Mouse (Mus musculus) limb, embryonic 14.5 days (tissue): ENCODE data around the gene Slco3a1. TPM values are rescaled to one million over a fixed set of nuclear protein-coding genes. Genes with fewer than 3 reads are reported as not detected.

ENCODE experiments used
- ATAC-seq: fragments of 200-750 bp; cut with Nextera tagmentation; 2 replicates; pipeline ENCODE4 v1.8.0; 2017; ENCODE audit warnings: low read depth, moderate number of reproducible peaks, moderate TSS enrichment; ENCODE audit not compliant: low FRiP score
- DNase-seq: peaks from one replicate; pipeline ENCODE4 v3.0.0-alpha.2; 2015; ENCODE audit warnings: low spot score
- H3K27ac ChIP-seq: fragments of 300-500 bp; sonication (generic); replicated peaks from 2 replicates; pipeline ENCODE4 v1.5.1; 2014; ENCODE audit warnings: low read depth, mild to moderate bottlenecking, low read length, moderate library complexity, mixed read lengths
- H3K27me3 ChIP-seq: fragments of 300-500 bp; sonication (generic); 2 replicates; pipeline ENCODE4 v1.6.1; 2014; ENCODE audit warnings: low read length, mixed read lengths; ENCODE audit not compliant: control insufficient read depth, insufficient read depth
- H3K36me3 ChIP-seq: fragments of 300-500 bp; sonication (generic); 2 replicates; pipeline ENCODE4 v1.6.1; 2014; ENCODE audit warnings: mild to moderate bottlenecking, low read length, moderate library complexity, mixed read lengths; ENCODE audit not compliant: control insufficient read depth, insufficient read depth
- H3K4me1 ChIP-seq: fragments of 300-500 bp; sonication (generic); 2 replicates; pipeline ENCODE4 v1.6.1; 2014; ENCODE audit warnings: antibody characterized with exemption, low read length, mixed read lengths; ENCODE audit not compliant: control insufficient read depth, insufficient read depth
- H3K4me2 ChIP-seq: fragments of 300-500 bp; sonication (generic); replicated peaks from 2 replicates; pipeline ENCODE4 v1.6.1; 2014; ENCODE audit warnings: low read depth, mild to moderate bottlenecking, low read length, moderate library complexity; ENCODE audit not compliant: severe bottlenecking
- H3K4me3 ChIP-seq: fragments of 300-500 bp; sonication (generic); replicated peaks from 2 replicates; pipeline ENCODE4 v1.5.1; 2014; ENCODE audit warnings: low read length
- H3K9ac ChIP-seq: fragments of 300-500 bp; sonication (generic); 2 replicates; pipeline ENCODE4 v1.6.1; 2014; ENCODE audit warnings: mild to moderate bottlenecking, low read depth, low read length, moderate library complexity; ENCODE audit not compliant: severe bottlenecking
- H3K9me3 ChIP-seq: fragments of 300-500 bp; sonication (generic); 2 replicates; pipeline ENCODE4 v1.6.1; 2016; ENCODE audit warnings: low read length; ENCODE audit not compliant: control insufficient read depth
- POLR2A ChIP-seq: fragments of 200-500 bp; IDR thresholded peaks from 2 replicates; pipeline ENCODE4 v1.8.0; 2012; ENCODE audit warnings: inconsistent platforms, mild to moderate bottlenecking, moderate library complexity, borderline replicate concordance; ENCODE audit not compliant: insufficient read depth, insufficient read length; ENCODE audit errors: extremely low read depth
- WGBS: fragments of 180-500 bp; shearing (Covaris S2); extraction: QIAGEN DNeasy Blood & Tissue Kit; methylation state at CpG from one replicate; pipeline ENCODE4 v1.1.7; 2014; 5-methylcytosine and 5-hydroxymethylcytosine counted together
- polyA plus RNA-seq, 2 experiments: library from polyadenylated mRNA; depleted of rRNA in 1 of 2; stranded (reverse) in 1 of 2; unstranded in 1 of 2; fragments of >200 nt; fragmentation: Nextera tagmentation in 1 of 2; extraction: Ambion mirVana in 1 of 2; gene quantifications; 2 replicates each; pipeline versions ENCODE4 v1.2.1 to v1.2.3; 2012 to 2014

The Slco3a1 gene
- polyA plus RNA-seq, 2 experiments = 11.8 to 12.2 TPM

- no peaks in the 10 kb centered on the region for H3K36me3 ChIP-seq
- WGBS = 51% methylated on average over 3 of the region's 3 CpGs
- no peak overlapping the region for H3K27ac ChIP-seq
- no peak overlapping the region for H3K4me2 ChIP-seq
- H3K9ac ChIP-seq = no peak overlapping the region
- peaks cover 11% of the 10 kb centered on the region for H3K4me1 ChIP-seq
- DNase-seq (no peak), ATAC-seq (no peak)
- H3K4me3 ChIP-seq = no peak overlapping the region
- no peak for TF ChIP-seq POLR2A
- H3K27me3 ChIP-seq = no peaks in the 10 kb centered on the region
- no peaks in the 10 kb centered on the region for H3K9me3 ChIP-seq
These were observed 66.9 kb downstream of the Slco3a1 start for GRCm38 (mm10) chr7:74487727-74488126.

DNA sequence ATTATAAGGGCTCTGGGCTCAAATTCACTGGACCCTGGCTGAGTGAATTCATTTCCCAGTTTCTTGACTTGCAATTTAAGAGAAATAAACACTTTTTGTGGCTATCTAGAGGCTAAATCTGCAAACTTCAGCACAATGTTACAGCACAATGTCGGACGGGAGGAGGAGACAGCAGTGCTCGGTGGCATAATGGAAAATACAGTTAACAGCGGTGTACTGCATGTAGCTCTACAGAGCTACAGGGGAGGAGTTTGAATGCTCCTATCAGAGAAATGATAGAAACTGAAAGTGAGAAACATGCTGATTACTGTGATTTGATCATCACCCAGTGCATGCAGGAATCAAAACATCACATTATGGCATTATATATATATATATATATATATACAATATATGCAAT lies 68.5 kb downstream of the Slco3a1 start:
- no peak for TF ChIP-seq POLR2A
- no peak for DNase-seq
- Histone ChIP-seq H3K27ac (no peak overlapping the region), H3K9ac (no peak overlapping the region), H3K4me1 (peaks cover 16% of the 10 kb centered on the region), H3K4me2 (no peak overlapping the region), H3K4me3 (no peak overlapping the region), H3K27me3 (no peaks in the 10 kb centered on the region), H3K36me3 (no peaks in the 10 kb centered on the region), H3K9me3 (no peaks in the 10 kb centered on the region)
- ATAC-seq = no peak
- WGBS = 81% methylated on average over 4 of the region's 4 CpGs

DNA sequence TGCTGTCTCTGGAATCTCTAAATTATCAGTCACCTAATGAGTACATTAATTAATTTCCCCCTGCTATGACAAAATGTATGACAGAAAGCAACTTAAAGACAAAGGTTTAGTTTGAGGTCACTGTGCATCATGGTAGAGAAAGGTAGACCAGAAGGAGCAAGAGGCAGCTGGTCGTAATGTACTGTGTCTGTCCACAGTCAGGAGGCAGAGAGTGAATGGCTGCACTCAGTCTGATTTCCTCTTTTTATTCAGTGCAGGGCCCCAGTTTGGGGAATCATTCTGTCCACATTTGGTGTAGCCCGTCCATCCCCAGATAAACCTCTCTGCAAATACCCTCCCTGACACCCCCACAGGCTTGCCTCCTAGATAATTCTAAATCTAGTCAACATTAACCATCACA lies 68.9 kb downstream of the Slco3a1 start:
- no peak for TF ChIP-seq POLR2A
- no peak overlapping the region for H3K9ac ChIP-seq
- DNase-seq (no peak), ATAC-seq (no peak)
- H3K27me3 ChIP-seq = no peaks in the 10 kb centered on the region
- H3K4me2 ChIP-seq = no peak overlapping the region
- H3K9me3 ChIP-seq = no peaks in the 10 kb centered on the region
- peaks cover 20% of the 10 kb centered on the region for H3K4me1 ChIP-seq
- H3K36me3 ChIP-seq = no peaks in the 10 kb centered on the region
- H3K4me3 ChIP-seq = no peak overlapping the region
- 79% methylated on average over 2 of the region's 2 CpGs for WGBS
- H3K27ac ChIP-seq = no peak overlapping the region

- no peaks in the 10 kb centered on the region for H3K36me3 ChIP-seq
- no peak for ATAC-seq
- DNase-seq = no peak
- no peak overlapping the region for H3K9ac ChIP-seq
- no peak overlapping the region for H3K4me3 ChIP-seq
- no peaks in the 10 kb centered on the region for H3K9me3 ChIP-seq
- H3K4me2 ChIP-seq = no peak overlapping the region
- peaks cover 22% of the 10 kb centered on the region for H3K4me1 ChIP-seq
- no peak for TF ChIP-seq POLR2A
- WGBS = 93% methylated on average over 2 of the region's 2 CpGs
- H3K27me3 ChIP-seq = no peaks in the 10 kb centered on the region
- H3K27ac ChIP-seq = no peak overlapping the region
These were observed 70.6 kb downstream of the Slco3a1 start for GRCm38 (mm10) chr7:74484024-74484385.

- Histone ChIP-seq H3K27ac (no peak overlapping the region), H3K9ac (no peak overlapping the region), H3K27me3 (no peaks in the 10 kb centered on the region), H3K4me2 (no peak overlapping the region), H3K4me1 (peaks cover 19% of the 10 kb centered on the region), H3K9me3 (no peaks in the 10 kb centered on the region), H3K4me3 (no peak overlapping the region), H3K36me3 (no peaks in the 10 kb centered on the region)
- DNase-seq = no peak
- 43% methylated on average over 3 of the region's 3 CpGs for WGBS
- ATAC-seq = no peak
- TF ChIP-seq POLR2A = no peak
These were observed 71.1 kb downstream of the Slco3a1 start for GRCm38 (mm10) chr7:74483294-74484023.
